In genomic region chrX:105864367-105864766, GRCm38 (mm10) we compare ENCODE assay signal across 8 mouse cellular contexts.
DNase-seq lines count a peak whose midpoint lies in the region.

No protein-coding gene starts in this region.

- peak; percentile 1 to 34 for DNase-seq in heart, adult 18-20 months
- DNase-seq in heart, postnatal 25 days (ENCODE audit: low spot score) = no peak
- DNase-seq in 416B (ENCODE audit: low read depth) = peak; percentile 58
- peak; percentile 29 for DNase-seq in MEL-GATA-1-ER (ENCODE audit: extremely low read depth, low read depth)
- peak; percentile 20 for DNase-seq in heart, postnatal 4 days
- DNase-seq in retina, postnatal 1 day = peak; percentile 7
- no peak for DNase-seq in layer of hippocampus, adult 9-10 months (ENCODE audit: low spot score)
- DNase-seq in gastrocnemius, adult 8-10 months (ENCODE audit: low spot score in 2 of 2) = no peak

- intact Hi-C loops in heart, postnatal 25 days (cut with DNase I) = loop anchor here (10.0 kb wide), 2 partner anchors 150 to 680 kb away; partner anchors contain the start of genes Cox7b and Magt1

Comparison
In these comparisons a context has a peak if more than half of its experiments do, and no peak if none do; other contexts are left out.
1. DNase-seq: peak in heart, adult 18-20 months (2 of 2), 416B (single experiment), MEL-GATA-1-ER (single experiment), heart, postnatal 4 days (single experiment) and retina, postnatal 1 day (single experiment); none in heart, postnatal 25 days (single experiment), layer of hippocampus, adult 9-10 months (single experiment) and gastrocnemius, adult 8-10 months (0 of 2).